Mouse (Mus musculus): ENCODE data around the gene Raver2.

DNA sequence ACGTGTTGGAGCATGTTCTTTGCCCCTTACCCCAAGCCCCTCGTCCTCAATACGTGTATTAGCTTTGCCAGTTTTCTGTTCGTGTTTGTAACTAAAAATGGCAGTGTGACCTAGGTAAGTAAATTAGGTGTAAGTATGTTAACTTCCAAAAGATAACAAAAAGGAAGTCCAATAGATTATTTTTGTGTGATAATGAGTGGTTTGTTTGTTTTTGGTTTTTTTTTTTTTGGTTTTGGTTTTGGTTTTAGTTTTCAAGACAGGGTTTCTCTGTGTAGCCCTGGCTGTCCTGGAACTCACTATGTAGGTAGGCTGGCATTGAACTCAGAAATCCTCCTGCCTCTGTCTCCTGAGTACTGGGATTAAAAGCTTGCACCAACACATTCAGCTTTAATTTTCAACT lies 2.8 kb downstream of the Raver2 start:
- TF ChIP-seq CTCF (IDR thresholded peaks at IDR 0.05; ENCODE audit: low read depth) (no peak), EP300 (optimal IDR thresholded peaks at IDR 0.05) (no peak)

All from stomach, postnatal 0 days (tissue).